Mouse (Mus musculus) myocyte (in vitro differentiated cells): ENCODE results near the gene Zc3h12c. TPM values are rescaled to one million over a fixed set of nuclear protein-coding genes. Genes with fewer than 3 reads are reported as not detected.
A peak's percentile ranks its signal among the peaks of the same experiment; 100 is the strongest.

Source experiments
- H3K27me3 ChIP-seq: one replicate; pipeline ENCODE4 v1.6.1; 2011; ENCODE audit not compliant: control insufficient read depth, insufficient read depth, insufficient read length
- H3K36me3 ChIP-seq: one replicate; pipeline ENCODE4 v1.6.1; 2011; ENCODE audit not compliant: control insufficient read depth, insufficient read depth
- H3K4me2 ChIP-seq: one replicate; pipeline ENCODE4 v1.6.1; 2011; ENCODE audit warnings: low read depth, control low read depth
- H3K4me3 ChIP-seq: one replicate; pipeline ENCODE4 v1.5.1; 2011; ENCODE audit warnings: mild to moderate bottlenecking, control low read depth, moderate library complexity
- H3K79me2 ChIP-seq: one replicate; pipeline ENCODE4 v1.6.1; 2011; ENCODE audit not compliant: control insufficient read depth, insufficient read depth
- H3ac ChIP-seq: one replicate; pipeline ENCODE4 v1.6.1; 2011; ENCODE audit not compliant: control insufficient read depth, insufficient read length
- CEBPB ChIP-seq: IDR thresholded peaks from 2 replicates; pipeline ENCODE4 v1.6.1; 2011; ENCODE audit warnings: mild to moderate bottlenecking, moderate library complexity; ENCODE audit not compliant: poor library complexity, insufficient read depth, severe bottlenecking
- E2F4 ChIP-seq: IDR thresholded peaks from one replicate; pipeline ENCODE4 v1.6.1; 2011; ENCODE audit warnings: mild to moderate bottlenecking, control low read depth, moderate library complexity; ENCODE audit not compliant: insufficient read depth
- MAX ChIP-seq: IDR thresholded peaks from one replicate; pipeline ENCODE4 v1.6.1; 2011; ENCODE audit warnings: low read depth, mild to moderate bottlenecking, control low read depth
- MYOD1 ChIP-seq, 3 experiments: IDR thresholded peaks; one replicate each; pipeline ENCODE4 v1.6.1; 2011; ENCODE audit warnings: control low read depth in 2 of 3, low read depth in 2 of 3, mild to moderate bottlenecking in 2 of 3, moderate library complexity in 1 of 3; ENCODE audit not compliant: insufficient read length in 2 of 3, control insufficient read depth in 1 of 3
- MYOG ChIP-seq, 3 experiments: IDR thresholded peaks; one replicate each; pipeline ENCODE4 v1.6.1; 2011; ENCODE audit warnings: control low read depth in 2 of 3, low read depth in 2 of 3, mild to moderate bottlenecking in 2 of 3; ENCODE audit not compliant: insufficient read length in 2 of 3, control insufficient read depth in 1 of 3, insufficient read depth in 1 of 3
- POLR2A ChIP-seq: IDR thresholded peaks from one replicate; pipeline ENCODE4 v1.6.1; 2011; ENCODE audit warnings: low read depth, mild to moderate bottlenecking, control low read depth, moderate library complexity; ENCODE audit not compliant: insufficient read length
- POLR2AphosphoS2 ChIP-seq: IDR thresholded peaks from one replicate; pipeline ENCODE4 v1.6.1; 2011; ENCODE audit warnings: low read depth, control low read depth; ENCODE audit not compliant: insufficient read length
- REST ChIP-seq: IDR thresholded peaks from one replicate; pipeline ENCODE4 v1.6.1; 2011; ENCODE audit warnings: mild to moderate bottlenecking, control low read depth, moderate library complexity; ENCODE audit not compliant: insufficient read depth, insufficient read length
- SRF ChIP-seq: IDR thresholded peaks from one replicate; pipeline ENCODE4 v1.6.1; 2011; ENCODE audit warnings: low read depth; ENCODE audit not compliant: control insufficient read depth, insufficient read length
- TCF12 ChIP-seq: IDR thresholded peaks from one replicate; pipeline ENCODE4 v1.6.1; 2011; ENCODE audit warnings: mild to moderate bottlenecking, control low read depth; ENCODE audit not compliant: poor library complexity, insufficient read depth, severe bottlenecking
- TCF3 ChIP-seq: IDR thresholded peaks from one replicate; pipeline ENCODE4 v1.6.1; 2011; ENCODE audit warnings: low read depth, control low read depth; ENCODE audit not compliant: insufficient read length
- USF1 ChIP-seq: IDR thresholded peaks from one replicate; pipeline ENCODE4 v1.6.1; 2011; ENCODE audit warnings: low read depth, mild to moderate bottlenecking, control low read depth, moderate library complexity
- polyA plus RNA-seq: library from polyadenylated mRNA; unstranded; fragments of >200 nt; fragmentation: generic; extraction: Trizol; gene quantifications from one replicate; pipeline ENCODE4 v1.2.1, GENCODE M21; 2012; ENCODE audit warnings: missing spikeins

Zc3h12c gene
- polyA plus RNA-seq, result 1.2 TPM

DNA sequence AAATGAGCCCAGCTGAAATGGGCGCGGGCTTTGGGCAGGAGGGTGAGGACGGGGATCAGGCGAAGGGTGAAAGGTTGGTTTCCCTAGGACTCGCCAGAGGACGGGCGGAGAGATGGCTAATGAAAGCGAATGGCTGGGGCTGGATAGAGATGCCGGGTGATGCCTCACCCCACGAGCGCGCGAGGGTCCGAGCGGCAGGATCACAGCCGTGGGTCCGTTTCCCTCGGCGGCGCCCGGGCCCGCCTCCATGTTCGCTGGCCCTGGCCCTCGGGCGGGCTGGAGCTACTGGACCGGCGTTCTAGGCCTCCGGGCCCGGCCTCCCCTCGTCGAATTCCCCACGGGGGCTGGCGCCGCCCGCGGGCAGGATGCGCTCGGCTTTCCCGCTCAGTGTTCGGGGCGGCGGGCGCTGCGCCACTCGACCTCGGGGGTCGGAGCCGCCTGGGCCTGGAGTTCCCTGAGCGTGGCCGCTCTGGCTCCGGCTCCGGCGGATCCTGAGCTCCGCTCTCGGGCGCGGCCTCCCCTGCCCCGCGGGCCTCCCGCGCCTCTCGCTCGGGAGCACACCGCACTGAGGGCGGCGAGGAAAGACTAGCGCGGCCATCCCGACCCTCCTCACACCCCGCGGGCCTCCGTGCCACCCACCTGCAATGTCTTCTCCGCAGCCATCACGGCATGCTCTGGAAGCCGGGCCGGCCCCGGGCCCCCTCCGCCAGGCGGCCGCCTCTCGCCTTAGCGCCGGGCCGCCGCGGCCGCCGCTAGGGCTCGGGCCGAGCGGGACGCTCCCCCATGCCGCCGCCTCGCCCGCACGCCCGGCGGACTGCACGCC is at the start of gene Zc3h12c:
Gene Zc3h12c, minus strand, starts transcription at position 710 of the 823 bp plus-strand sequence.
- H3K4me2 ChIP-seq, result peak within 1 kb of the TSS; percentile 92
- TF ChIP-seq MYOG (IDR thresholded peaks at IDR 0.05; ENCODE audit: control insufficient read depth in 1 of 3, insufficient read depth in 1 of 3, insufficient read length in 2 of 3, low read depth in 2 of 3) (peak in 1 of 3 experiments; percentile 15), POLR2A (no peak)
- H3ac ChIP-seq, result peak within 1 kb of the TSS; percentile 91
- no peaks in the 10 kb centered on the region for H3K36me3 ChIP-seq
- H3K4me3 ChIP-seq, result peak within 1 kb of the TSS; percentile 56
- no peaks in the 10 kb centered on the region for H3K27me3 ChIP-seq
- peaks cover 42% of the 10 kb centered on the region for H3K79me2 ChIP-seq

DNA sequence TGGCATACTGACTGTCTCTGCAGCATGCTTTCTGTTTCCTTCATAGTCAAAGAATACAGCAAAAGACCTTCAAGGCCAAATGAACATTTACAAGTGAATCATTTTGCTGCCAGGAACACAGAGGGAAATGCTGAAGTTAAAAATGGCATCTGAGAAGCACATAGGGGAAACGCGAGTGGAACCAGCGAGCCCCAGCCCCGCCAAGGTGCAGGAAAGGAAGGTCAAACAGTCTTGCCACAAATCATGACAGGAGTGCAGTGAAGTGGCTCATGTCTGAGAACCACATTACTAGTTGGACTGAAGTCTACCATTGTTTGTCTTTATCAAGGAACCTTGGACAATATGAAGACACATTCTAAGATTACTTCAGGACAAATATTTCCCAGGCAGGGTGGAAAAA is 49.3 kb upstream of the Zc3h12c start:
- Histone ChIP-seq H3ac (no peak overlapping the region), H3K36me3 (no peaks in the 10 kb centered on the region), H3K27me3 (no peaks in the 10 kb centered on the region), H3K4me2 (no peak overlapping the region), H3K79me2 (no peaks in the 10 kb centered on the region), H3K4me3 (no peak overlapping the region)
- TF ChIP-seq TCF3, result no peak
- TF ChIP-seq REST, result no peak
- no peak for TF ChIP-seq POLR2AphosphoS2
- no peak for TF ChIP-seq TCF12
- TF ChIP-seq CEBPB, result no peak
- no peak for TF ChIP-seq E2F4
- TF ChIP-seq MAX, result no peak
- no peak for TF ChIP-seq POLR2A
- no peak for TF ChIP-seq MYOD1 (IDR thresholded peaks at IDR 0.05; ENCODE audit: control insufficient read depth in 1 of 3, insufficient read length in 2 of 3, low read depth in 2 of 3)
- TF ChIP-seq MYOG (IDR thresholded peaks at IDR 0.05; ENCODE audit: control insufficient read depth in 1 of 3, insufficient read depth in 1 of 3, insufficient read length in 2 of 3, low read depth in 2 of 3), result no peak
- no peak for TF ChIP-seq USF1

DNA sequence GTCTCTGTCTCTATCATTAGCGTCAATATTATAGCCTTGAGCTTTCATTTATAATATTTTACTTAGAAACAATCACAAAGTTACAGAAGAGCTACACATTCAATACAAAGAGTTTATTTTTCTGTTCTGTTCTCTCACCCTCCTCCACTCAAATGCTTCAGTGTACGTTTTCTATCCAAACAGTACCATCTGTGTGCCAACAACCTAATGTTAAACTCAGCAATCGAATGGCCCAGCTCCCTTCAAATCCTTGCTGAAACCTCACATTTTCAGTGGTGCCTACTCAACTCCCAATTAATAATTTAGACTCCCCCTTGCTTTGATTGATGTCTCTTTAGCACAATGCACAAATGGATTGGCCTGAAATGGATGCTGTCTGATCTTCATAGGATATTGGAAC is 46.9 kb upstream of the Zc3h12c start:
- TF ChIP-seq POLR2A (no peak), MYOG (IDR thresholded peaks at IDR 0.05; ENCODE audit: control insufficient read depth in 1 of 3, insufficient read depth in 1 of 3, insufficient read length in 2 of 3, low read depth in 2 of 3) (no peak), SRF (no peak), REST (no peak), TCF3 (no peak), TCF12 (no peak), MAX (no peak), CEBPB (no peak), MYOD1 (IDR thresholded peaks at IDR 0.05; ENCODE audit: control insufficient read depth in 1 of 3, insufficient read length in 2 of 3, low read depth in 2 of 3) (no peak), POLR2AphosphoS2 (no peak), E2F4 (no peak), USF1 (no peak)
- no peaks in the 10 kb centered on the region for H3K79me2 ChIP-seq
- H3K36me3 ChIP-seq, result no peaks in the 10 kb centered on the region
- H3K4me3 ChIP-seq, result no peak overlapping the region
- H3K4me2 ChIP-seq, result no peak overlapping the region
- H3ac ChIP-seq, result no peak overlapping the region
- H3K27me3 ChIP-seq, result no peaks in the 10 kb centered on the region

GRCm38 (mm10) chr9:52212416-52212815 is 44.0 kb upstream of the Zc3h12c start:
- TF ChIP-seq E2F4 (no peak), TCF12 (no peak), MAX (no peak), USF1 (no peak), SRF (no peak)
- Histone ChIP-seq H3K4me2 (no peak overlapping the region), H3K4me3 (no peak overlapping the region), H3K27me3 (no peaks in the 10 kb centered on the region), H3K79me2 (no peaks in the 10 kb centered on the region), H3ac (no peak overlapping the region), H3K36me3 (no peaks in the 10 kb centered on the region)

- TF ChIP-seq TCF3, result no peak
- TF ChIP-seq SRF, result no peak
- no peak for TF ChIP-seq MYOD1 (IDR thresholded peaks at IDR 0.05; ENCODE audit: control insufficient read depth in 1 of 3, insufficient read length in 2 of 3, low read depth in 2 of 3)
- TF ChIP-seq USF1, result no peak
- no peak for TF ChIP-seq E2F4
- no peak for TF ChIP-seq POLR2AphosphoS2
- TF ChIP-seq CEBPB, result no peak
- no peak for TF ChIP-seq TCF12
- no peak for TF ChIP-seq MAX
- TF ChIP-seq REST, result no peak
- TF ChIP-seq MYOG (IDR thresholded peaks at IDR 0.05; ENCODE audit: control insufficient read depth in 1 of 3, insufficient read depth in 1 of 3, insufficient read length in 2 of 3, low read depth in 2 of 3), result no peak
- no peak for TF ChIP-seq POLR2A
- no peak overlapping the region for H3K4me3 ChIP-seq
- no peaks in the 10 kb centered on the region for H3K36me3 ChIP-seq
- H3K4me2 ChIP-seq, result no peak overlapping the region
- H3K79me2 ChIP-seq, result no peaks in the 10 kb centered on the region
- no peak overlapping the region for H3ac ChIP-seq
- no peaks in the 10 kb centered on the region for H3K27me3 ChIP-seq
These were observed 40.2 kb upstream of the Zc3h12c start for GRCm38 (mm10) chr9:52208510-52209030.
